Mouse (Mus musculus): ENCODE measurements around the gene Fam32a. TPM values are rescaled to one million over a fixed set of nuclear protein-coding genes. Genes with fewer than 3 reads are reported as not detected.

Fam32a gene
- polyA plus RNA-seq, 1 experiment = 40.7 TPM

DNA sequence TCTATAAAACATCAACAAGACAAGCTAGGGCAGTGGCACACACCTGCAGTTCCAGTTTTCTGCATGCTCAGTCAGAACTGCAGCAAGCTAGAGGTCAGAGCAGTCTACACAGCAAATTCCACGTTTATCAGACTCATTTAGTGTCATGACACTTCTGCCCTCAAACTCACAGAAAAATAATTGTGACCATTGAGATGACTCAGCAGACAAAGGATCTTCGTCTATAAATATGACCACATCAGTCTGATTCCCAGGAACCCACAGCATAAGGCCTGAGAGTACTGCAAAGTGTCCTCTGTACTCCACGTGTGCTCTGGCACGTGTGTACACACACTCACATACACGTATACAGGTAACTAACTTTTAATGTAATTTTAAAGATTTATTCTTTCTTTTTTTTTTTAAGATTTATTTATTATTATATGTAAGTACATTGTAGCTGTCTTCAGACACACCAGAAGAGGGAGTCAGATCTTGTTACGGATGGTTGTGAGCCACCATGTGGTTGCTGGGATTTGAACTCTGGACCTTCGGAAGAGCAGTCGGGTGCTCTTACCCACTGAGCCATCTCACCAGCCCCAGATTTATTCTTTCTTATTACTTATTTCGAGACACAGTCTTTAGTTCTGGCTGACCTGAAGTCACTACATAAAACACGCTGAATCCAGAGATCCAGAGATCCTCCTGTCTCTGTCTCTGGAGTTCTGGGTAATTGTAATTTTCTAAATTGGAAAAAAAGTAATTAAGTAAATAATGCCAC is 569 bp upstream of the Fam32a start:
- Histone ChIP-seq H3K4me3 (ENCODE audit: insufficient read depth, poor library complexity, severe bottlenecking) (no peak overlapping the region), H3ac (ENCODE audit: control insufficient read depth, insufficient read length, low read depth) (no peak overlapping the region), H3K27me3 (ENCODE audit: control insufficient read depth, insufficient read depth, insufficient read length) (peaks cover 10% of the 10 kb centered on the region), H3K79me3 (ENCODE audit: low read depth) (peaks cover 20% of the 10 kb centered on the region), H3K79me2 (ENCODE audit: control insufficient read depth, insufficient read depth) (peaks cover 27% of the 10 kb centered on the region), H3K36me3 (ENCODE audit: control insufficient read depth, insufficient read depth) (peaks cover 20% of the 10 kb centered on the region)
- TF ChIP-seq USF1 (IDR thresholded peaks at IDR 0.05; ENCODE audit: low read depth) (no peak), CTCF (IDR thresholded peaks at IDR 0.05; ENCODE audit: control insufficient read depth, insufficient read depth, insufficient read length) (no peak), MYOG (IDR thresholded peaks at IDR 0.05; ENCODE audit: control insufficient read depth, extremely low read depth, insufficient read length) (no peak), MAX (IDR thresholded peaks at IDR 0.05) (no peak), FOSL1 (IDR thresholded peaks at IDR 0.05; ENCODE audit: insufficient read depth, low read length, poor library complexity, severe bottlenecking) (no peak), CEBPB (IDR thresholded peaks at IDR 0.05; ENCODE audit: low read depth) (no peak), MYOD1 (IDR thresholded peaks at IDR 0.05; ENCODE audit: control insufficient read depth, insufficient read length, low read depth) (no peak)

DNA sequence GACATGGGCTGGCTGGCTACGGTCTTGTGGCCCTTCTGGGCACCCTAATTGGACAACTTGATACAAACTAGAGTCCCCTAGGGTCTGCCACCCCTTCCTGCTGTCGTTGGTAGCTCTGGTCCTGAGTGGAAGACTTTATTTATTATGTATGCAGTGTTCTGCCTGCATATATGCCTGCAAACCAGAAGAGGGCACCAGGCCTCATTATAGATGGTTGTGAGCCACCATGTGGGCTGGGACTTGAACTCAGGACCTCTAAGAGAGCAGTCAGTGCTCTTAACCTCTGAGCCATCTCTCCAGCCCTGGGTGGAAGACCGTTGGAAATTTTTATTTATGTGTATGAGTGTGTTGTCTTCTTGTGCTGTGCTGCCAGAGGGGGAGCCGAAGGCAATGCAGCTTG is 1.2 kb downstream of the Fam32a start:
- Histone ChIP-seq H3K36me3 (ENCODE audit: control insufficient read depth, insufficient read depth) (peaks cover 20% of the 10 kb centered on the region), H3K27me3 (ENCODE audit: control insufficient read depth, insufficient read depth, insufficient read length) (no peaks in the 10 kb centered on the region), H3K4me3 (ENCODE audit: insufficient read depth, poor library complexity, severe bottlenecking) (peak overlapping the region; percentile 82), H3K79me3 (ENCODE audit: low read depth) (peaks cover 20% of the 10 kb centered on the region), H3K79me2 (ENCODE audit: control insufficient read depth, insufficient read depth) (peaks cover 27% of the 10 kb centered on the region), H3ac (ENCODE audit: control insufficient read depth, insufficient read length, low read depth) (no peak overlapping the region)
- TF ChIP-seq CTCF (IDR thresholded peaks at IDR 0.05; ENCODE audit: control insufficient read depth, insufficient read depth, insufficient read length) (no peak), MAX (IDR thresholded peaks at IDR 0.05) (no peak), USF1 (IDR thresholded peaks at IDR 0.05; ENCODE audit: low read depth) (no peak), CEBPB (IDR thresholded peaks at IDR 0.05; ENCODE audit: low read depth) (no peak), MYOD1 (IDR thresholded peaks at IDR 0.05; ENCODE audit: control insufficient read depth, insufficient read length, low read depth) (no peak), MYOG (IDR thresholded peaks at IDR 0.05; ENCODE audit: control insufficient read depth, extremely low read depth, insufficient read length) (no peak)

DNA sequence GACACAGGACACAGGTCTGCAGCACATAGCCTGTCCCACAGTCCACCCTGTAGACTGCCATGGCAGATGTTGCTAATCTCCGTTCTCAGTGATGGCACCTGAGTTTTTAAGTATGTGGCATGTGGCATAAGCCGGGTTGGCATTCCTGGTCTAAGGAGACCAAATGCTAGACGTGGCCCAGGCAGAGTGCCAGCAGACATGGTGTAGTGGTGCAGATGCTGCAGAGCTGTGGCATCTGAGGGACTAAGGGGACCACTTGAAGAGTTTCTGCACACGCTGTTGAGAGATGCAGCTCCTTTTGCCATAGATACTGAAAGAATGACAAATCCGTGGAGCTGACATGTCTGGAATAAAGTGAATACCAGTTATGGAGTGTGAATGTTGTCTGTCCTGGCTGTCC is 3.1 kb downstream of the Fam32a start:
- no peak for TF ChIP-seq FOSL1 (IDR thresholded peaks at IDR 0.05; ENCODE audit: insufficient read depth, low read length, poor library complexity, severe bottlenecking)
- no peak for TF ChIP-seq MYOG (IDR thresholded peaks at IDR 0.05; ENCODE audit: control insufficient read depth, extremely low read depth, insufficient read length)
- TF ChIP-seq CTCF (IDR thresholded peaks at IDR 0.05; ENCODE audit: control insufficient read depth, insufficient read depth, insufficient read length) = no peak
- TF ChIP-seq MAX (IDR thresholded peaks at IDR 0.05) = no peak
- no peak for TF ChIP-seq MYOD1 (IDR thresholded peaks at IDR 0.05; ENCODE audit: control insufficient read depth, insufficient read length, low read depth)
- no peak for TF ChIP-seq USF1 (IDR thresholded peaks at IDR 0.05; ENCODE audit: low read depth)
- no peak for TF ChIP-seq CEBPB (IDR thresholded peaks at IDR 0.05; ENCODE audit: low read depth)
- H3K27me3 ChIP-seq (ENCODE audit: control insufficient read depth, insufficient read depth, insufficient read length) = no peaks in the 10 kb centered on the region
- no peak overlapping the region for H3ac ChIP-seq (ENCODE audit: control insufficient read depth, insufficient read length, low read depth)
- H3K79me3 ChIP-seq (ENCODE audit: low read depth) = peaks cover 20% of the 10 kb centered on the region
- H3K79me2 ChIP-seq (ENCODE audit: control insufficient read depth, insufficient read depth) = peaks cover 27% of the 10 kb centered on the region
- H3K4me3 ChIP-seq (ENCODE audit: insufficient read depth, poor library complexity, severe bottlenecking) = no peak overlapping the region
- peaks cover 20% of the 10 kb centered on the region for H3K36me3 ChIP-seq (ENCODE audit: control insufficient read depth, insufficient read depth)

DNA sequence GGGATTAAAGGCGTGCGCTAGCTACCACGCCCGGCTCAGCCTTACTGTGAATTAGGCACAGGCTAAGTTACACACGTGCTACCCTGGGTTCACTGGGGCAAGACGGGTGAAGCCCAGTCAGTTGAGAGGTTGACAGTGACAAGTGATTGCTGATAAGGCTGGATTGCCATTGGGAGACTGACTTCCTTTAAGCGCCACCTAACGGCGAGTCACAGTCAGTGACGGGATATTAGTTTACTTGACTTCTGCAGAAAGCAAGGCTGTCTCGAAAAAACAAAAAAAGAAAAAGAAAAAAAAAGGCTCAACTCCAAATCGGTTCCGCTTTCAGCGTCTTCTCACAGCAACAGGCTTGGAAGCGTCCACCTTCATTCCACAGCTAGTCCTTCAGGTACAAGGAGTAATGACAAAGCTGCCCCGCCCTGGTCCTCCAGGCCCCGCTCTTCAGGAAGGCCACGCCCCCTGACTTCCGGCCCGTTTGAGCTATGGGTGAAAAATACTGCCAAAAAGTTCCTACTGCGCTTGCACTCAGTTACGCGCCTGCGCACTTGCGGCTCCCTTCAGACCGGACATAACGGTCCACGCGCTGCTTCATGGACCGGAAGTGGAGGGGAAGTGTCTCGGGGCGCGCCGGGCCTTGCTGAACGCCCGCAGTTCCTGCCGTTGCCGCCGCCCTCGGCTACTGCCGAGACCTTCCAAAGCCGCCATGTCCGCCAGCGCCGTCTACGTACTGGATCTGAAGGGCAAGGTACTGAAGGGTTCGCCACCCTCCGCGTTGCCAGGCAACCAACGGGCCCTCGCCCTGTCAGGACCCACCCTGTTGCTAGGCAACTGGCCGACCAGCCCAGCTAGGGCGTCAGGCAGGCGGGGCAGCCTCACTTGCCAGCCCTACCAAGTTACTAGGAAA is 20.2 kb downstream of the Fam32a start, which contains the start of gene Ap1m1:
Gene Ap1m1 (plus strand): TSS at position 520 of the 904 bp plus-strand sequence.
- H3K36me3 ChIP-seq (ENCODE audit: control insufficient read depth, insufficient read depth) = no peaks in the 10 kb centered on the region
- peaks cover 26% of the 10 kb centered on the region for H3K79me3 ChIP-seq (ENCODE audit: low read depth)
- H3ac ChIP-seq (ENCODE audit: control insufficient read depth, insufficient read length, low read depth) = peak within 1 kb of the TSS; percentile 97
- TF ChIP-seq USF1 (IDR thresholded peaks at IDR 0.05; ENCODE audit: low read depth) = no peak
- TF ChIP-seq CTCF (IDR thresholded peaks at IDR 0.05; ENCODE audit: control insufficient read depth, insufficient read depth, insufficient read length) = peak; percentile 39
- peak; percentile 75 for TF ChIP-seq MAX (IDR thresholded peaks at IDR 0.05)
- peak; percentile 16 for TF ChIP-seq MYOD1 (IDR thresholded peaks at IDR 0.05; ENCODE audit: control insufficient read depth, insufficient read length, low read depth)
- TF ChIP-seq CEBPB (IDR thresholded peaks at IDR 0.05; ENCODE audit: low read depth) = no peak
- TF ChIP-seq FOSL1 (IDR thresholded peaks at IDR 0.05; ENCODE audit: insufficient read depth, low read length, poor library complexity, severe bottlenecking) = no peak
- TF ChIP-seq MYOG (IDR thresholded peaks at IDR 0.05; ENCODE audit: control insufficient read depth, extremely low read depth, insufficient read length) = no peak
- H3K79me2 ChIP-seq (ENCODE audit: control insufficient read depth, insufficient read depth) = peaks cover 39% of the 10 kb centered on the region
- H3K4me3 ChIP-seq (ENCODE audit: insufficient read depth, poor library complexity, severe bottlenecking) = peak within 1 kb of the TSS; percentile 69
- H3K27me3 ChIP-seq (ENCODE audit: control insufficient read depth, insufficient read depth, insufficient read length) = no peaks in the 10 kb centered on the region

DNA sequence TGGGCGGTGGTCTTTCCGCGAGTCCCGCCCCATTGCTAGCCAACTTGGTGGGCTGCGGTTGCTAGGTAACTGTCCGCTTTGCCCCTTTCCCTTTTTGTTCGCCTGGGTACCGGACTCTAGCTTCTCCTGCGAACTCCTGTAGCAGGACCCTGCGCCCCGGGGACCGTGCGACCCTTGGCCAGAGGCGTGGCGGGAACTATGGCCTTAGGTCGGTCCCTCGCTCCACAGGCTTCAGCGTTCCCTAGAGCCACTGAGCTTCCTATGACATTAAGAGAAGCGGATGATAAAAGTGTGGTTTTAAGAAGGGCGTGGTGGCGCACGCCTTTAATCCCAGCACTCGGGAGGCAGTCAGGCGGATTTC is 20.9 kb downstream of the Fam32a start:
- H3ac ChIP-seq (ENCODE audit: control insufficient read depth, insufficient read length, low read depth) = peak overlapping the region; percentile 97
- H3K36me3 ChIP-seq (ENCODE audit: control insufficient read depth, insufficient read depth) = no peaks in the 10 kb centered on the region
- H3K4me3 ChIP-seq (ENCODE audit: insufficient read depth, poor library complexity, severe bottlenecking) = peak overlapping the region; percentile 69
- TF ChIP-seq USF1 (IDR thresholded peaks at IDR 0.05; ENCODE audit: low read depth) (no peak), MAX (IDR thresholded peaks at IDR 0.05) (no peak), MYOG (IDR thresholded peaks at IDR 0.05; ENCODE audit: control insufficient read depth, extremely low read depth, insufficient read length) (no peak), FOSL1 (IDR thresholded peaks at IDR 0.05; ENCODE audit: insufficient read depth, low read length, poor library complexity, severe bottlenecking) (no peak), CEBPB (IDR thresholded peaks at IDR 0.05; ENCODE audit: low read depth) (no peak), CTCF (IDR thresholded peaks at IDR 0.05; ENCODE audit: control insufficient read depth, insufficient read depth, insufficient read length) (no peak), MYOD1 (IDR thresholded peaks at IDR 0.05; ENCODE audit: control insufficient read depth, insufficient read length, low read depth) (no peak)
- peaks cover 26% of the 10 kb centered on the region for H3K79me3 ChIP-seq (ENCODE audit: low read depth)
- H3K27me3 ChIP-seq (ENCODE audit: control insufficient read depth, insufficient read depth, insufficient read length) = no peaks in the 10 kb centered on the region
- H3K79me2 ChIP-seq (ENCODE audit: control insufficient read depth, insufficient read depth) = peaks cover 39% of the 10 kb centered on the region

Measured in C2C12 (cell line).